7 mouse cellular contexts compared by ENCODE assay signal in genomic region chr13:41672904-41673303, GRCm38 (mm10).
A peak's percentile ranks its signal among the peaks of the same experiment; 100 is the strongest.
DNase-seq lines count a peak whose midpoint lies in the region; ATAC-seq lines count a peak whose summit lies in the region.
"Not testable (repeated sequence)": the region's sequence is repeated elsewhere in the genome, so short reads cannot be mapped to it uniquely, and the experiment has no call there.

No protein-coding gene starts in this region.

- peak; percentile 68; the same call in 1 of the 2 replicates for ATAC-seq in heart, embryonic 12.5 days (ENCODE audit: insufficient number of reproducible peaks, low FRiP score)
- peak; percentile 81 for ATAC-seq in heart, embryonic 16.5 days (replicated peaks; ENCODE audit: extremely low read depth, insufficient read depth, low FRiP score)
- peak; percentile 74 for ATAC-seq in intestine, embryonic 15.5 days
- ATAC-seq in kidney, embryonic 16.5 days (ENCODE audit: low FRiP score, low TSS enrichment), result peak; percentile 57
- peak; percentile 89 for ATAC-seq in lung, embryonic 16.5 days (ENCODE audit: low read depth)
- ATAC-seq in stomach, embryonic 14.5 days (ENCODE audit: insufficient number of reproducible peaks, insufficient read depth, low FRiP score, low read depth), result peak; percentile 74; the same call in 1 of the 2 replicates

- H3K9me3 ChIP-seq in heart, embryonic 12.5 days (replicated peaks); heart, embryonic 16.5 days (replicated peaks; ENCODE audit: control insufficient read depth, low read length); intestine, embryonic 15.5 days; kidney, embryonic 16.5 days (ENCODE audit: low read length); lung, embryonic 16.5 days (ENCODE audit: control insufficient read depth, low read length); stomach, embryonic 14.5 days (ENCODE audit: control insufficient read depth, low read depth, low read length): not testable (repeated sequence)

- WGBS in heart, embryonic 12.5 days, result 11% methylated on average over 5 of the region's 5 CpGs
- 14% methylated on average over 5 of the region's 5 CpGs for WGBS in heart, embryonic 16.5 days
- WGBS in intestine, embryonic 15.5 days, result 25% methylated on average over 5 of the region's 5 CpGs
- 35% methylated on average over 4 of the region's 5 CpGs for WGBS in kidney, embryonic 16.5 days
- WGBS in lung, embryonic 16.5 days, result 28% methylated on average over 5 of the region's 5 CpGs
- WGBS in stomach, embryonic 14.5 days, result 23% methylated on average over 5 of the region's 5 CpGs

- H3K4me1 ChIP-seq in heart, embryonic 12.5 days (replicated peaks), result peaks cover 36% of the 10 kb centered on the region
- H3K4me1 ChIP-seq in heart, embryonic 16.5 days (ENCODE audit: control insufficient read depth, insufficient read depth, low read length), result peaks cover 23% of the 10 kb centered on the region
- not testable (repeated sequence) for H3K4me1 ChIP-seq in intestine, embryonic 15.5 days (replicated peaks); lung, embryonic 16.5 days (replicated peaks; ENCODE audit: control insufficient read depth, insufficient read depth, low read length); stomach, embryonic 14.5 days (ENCODE audit: control insufficient read depth, insufficient read depth, low read length)
- H3K4me1 ChIP-seq in kidney, embryonic 16.5 days (ENCODE audit: insufficient read depth, low read length), result peaks cover 34% of the 10 kb centered on the region

- H3K4me2 ChIP-seq in heart, embryonic 12.5 days; heart, embryonic 16.5 days (ENCODE audit: low read depth, low read length); intestine, embryonic 15.5 days (replicated peaks); kidney, embryonic 16.5 days (replicated peaks; ENCODE audit: low read depth, low read length); lung, embryonic 16.5 days (ENCODE audit: low read depth, low read length); stomach, embryonic 14.5 days (replicated peaks; ENCODE audit: low read depth, low read length): not testable (repeated sequence)

- H3K4me3 ChIP-seq in heart, embryonic 12.5 days; heart, embryonic 16.5 days (ENCODE audit: low read length); intestine, embryonic 15.5 days (replicated peaks); kidney, embryonic 16.5 days (ENCODE audit: low read length); lung, embryonic 16.5 days (ENCODE audit: low read length); stomach, embryonic 14.5 days (ENCODE audit: low read depth, low read length): not testable (repeated sequence)

- H3K9ac ChIP-seq in heart, embryonic 12.5 days; intestine, embryonic 15.5 days; kidney, embryonic 16.5 days (replicated peaks; ENCODE audit: low read length); lung, embryonic 16.5 days (ENCODE audit: low read length); stomach, embryonic 14.5 days (replicated peaks; ENCODE audit: low read depth, low read length): not testable (repeated sequence)
- peak overlapping the region; percentile 54; the same call in 1 of the 2 replicates for H3K9ac ChIP-seq in heart, embryonic 16.5 days (ENCODE audit: low read length)

- H3K36me3 ChIP-seq in heart, embryonic 12.5 days; heart, embryonic 16.5 days (ENCODE audit: control insufficient read depth, insufficient read depth); intestine, embryonic 15.5 days; kidney, embryonic 16.5 days (ENCODE audit: insufficient read depth, low read length); lung, embryonic 16.5 days (ENCODE audit: control insufficient read depth, insufficient read depth, low read length); stomach, embryonic 14.5 days (ENCODE audit: control insufficient read depth, insufficient read depth, low read length): not testable (repeated sequence)

- H3K27me3 ChIP-seq in heart, embryonic 12.5 days (replicated peaks); heart, embryonic 16.5 days (ENCODE audit: control insufficient read depth, insufficient read depth, low read length); intestine, embryonic 15.5 days (replicated peaks); kidney, embryonic 16.5 days (ENCODE audit: insufficient read depth, low read length); lung, embryonic 16.5 days (ENCODE audit: control insufficient read depth, insufficient read depth, low read depth, low read length); stomach, embryonic 14.5 days (ENCODE audit: control insufficient read depth, insufficient read depth, low read length): not testable (repeated sequence)

- peak overlapping the region; percentile 89 for H3K27ac ChIP-seq in heart, embryonic 12.5 days (ENCODE audit: poor library complexity, severe bottlenecking)
- peak overlapping the region; percentile 88 for H3K27ac ChIP-seq in heart, embryonic 16.5 days (ENCODE audit: low read length)
- peak overlapping the region; percentile 57 for H3K27ac ChIP-seq in intestine, embryonic 15.5 days
- H3K27ac ChIP-seq in kidney, embryonic 16.5 days (ENCODE audit: low read length), result peak overlapping the region; percentile 66
- H3K27ac ChIP-seq in lung, embryonic 16.5 days (ENCODE audit: low read length), result peak overlapping the region; percentile 74
- H3K27ac ChIP-seq in stomach, embryonic 14.5 days (ENCODE audit: low read length), result peak overlapping the region; percentile 75

- DNase-seq in heart, adult 11 months, result peak; percentile 78
